Comparison of ENCODE assay signal across 8 mouse cellular contexts in the genomic region with DNA sequence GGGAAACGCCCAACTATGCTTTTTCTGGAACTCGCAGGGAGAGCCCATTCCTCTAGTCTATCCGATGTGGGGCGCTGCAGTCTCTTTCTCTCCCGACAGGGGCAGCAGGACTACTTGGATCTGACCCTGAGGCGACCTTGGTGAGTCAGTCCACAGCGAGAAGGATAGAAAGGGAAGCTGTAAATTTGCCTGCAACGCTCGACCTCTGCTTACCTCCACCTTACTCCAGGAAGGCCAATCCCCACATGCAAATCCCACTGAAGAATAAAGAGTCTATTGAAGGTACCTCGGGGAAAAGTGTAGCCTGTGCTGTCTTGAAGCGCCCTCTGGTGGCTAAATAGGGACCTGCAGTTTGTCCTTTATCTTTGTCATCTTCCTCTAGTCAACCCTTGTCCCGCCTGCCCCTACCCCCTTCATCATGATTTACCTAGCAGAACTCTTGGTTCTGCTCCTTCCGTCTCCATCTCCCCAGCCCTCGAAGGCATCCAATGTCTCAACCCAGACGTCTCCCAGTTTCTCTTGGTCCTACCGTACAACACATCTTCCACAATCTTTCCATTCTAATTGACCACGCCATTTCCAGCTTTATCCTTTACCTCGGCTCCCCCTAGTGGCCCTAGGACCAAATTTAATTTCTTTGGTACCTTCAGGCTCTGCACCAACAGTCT. TPM values are rescaled to one million over a fixed set of nuclear protein-coding genes. Genes with fewer than 3 reads are reported as not detected.
DNase-seq lines count a peak whose midpoint lies in the region; ATAC-seq lines count a peak whose summit lies in the region.

No protein-coding gene starts in this region.

- peaks cover 45% of the 10 kb centered on the region for H3K4me1 ChIP-seq in heart, embryonic 13.5 days
- H3K4me1 ChIP-seq in liver, embryonic 12.5 days = peaks cover 19% of the 10 kb centered on the region
- peaks cover 35% of the 10 kb centered on the region for H3K4me1 ChIP-seq in stomach, embryonic 15.5 days

- H3K9me3 ChIP-seq in heart, embryonic 13.5 days = no peaks in the 10 kb centered on the region
- no peaks in the 10 kb centered on the region for H3K9me3 ChIP-seq in liver, embryonic 12.5 days (replicated peaks)
- no peaks in the 10 kb centered on the region for H3K9me3 ChIP-seq in stomach, embryonic 15.5 days

- no peaks in the 10 kb centered on the region for H3K36me3 ChIP-seq in heart, embryonic 13.5 days
- no peaks in the 10 kb centered on the region for H3K36me3 ChIP-seq in liver, embryonic 12.5 days
- H3K36me3 ChIP-seq in stomach, embryonic 15.5 days = no peaks in the 10 kb centered on the region

- WGBS in heart, embryonic 13.5 days = under 1% methylated on average over 18 of the region's 18 CpGs
- WGBS in liver, embryonic 12.5 days (ENCODE audit: insufficient replicate concordance) = 1% methylated on average over 18 of the region's 18 CpGs
- WGBS in stomach, embryonic 15.5 days = under 1% methylated on average over 18 of the region's 18 CpGs

- no peaks in the 10 kb centered on the region; the same call in 1 of the 2 replicates for H3K27me3 ChIP-seq in heart, embryonic 13.5 days (replicated peaks)
- peaks cover 52% of the 10 kb centered on the region for H3K27me3 ChIP-seq in liver, embryonic 12.5 days (replicated peaks)
- peaks cover 16% of the 10 kb centered on the region; the same call in 1 of the 2 replicates for H3K27me3 ChIP-seq in stomach, embryonic 15.5 days (replicated peaks)

- ATAC-seq in erythroid progenitor cell, adult 5-6 weeks (replicated peaks; ENCODE audit: low FRiP score, poor library complexity, severe bottlenecking) = peak; percentile 60
- peak; percentile 7; the same call in 1 of the 2 replicates for ATAC-seq in heart, embryonic 13.5 days (ENCODE audit: extremely low read depth, insufficient number of reproducible peaks, low FRiP score, low TSS enrichment)
- ATAC-seq in liver, embryonic 12.5 days = peak; percentile 51
- peak; percentile 41; the same call in 1 of the 2 replicates for ATAC-seq in stomach, embryonic 15.5 days (ENCODE audit: insufficient read depth, low FRiP score, low read depth)

- H3K4me3 ChIP-seq in heart, embryonic 13.5 days = peak overlapping the region; percentile 52
- H3K4me3 ChIP-seq in liver, embryonic 12.5 days = peak overlapping the region; percentile 37
- peak overlapping the region; percentile 43 for H3K4me3 ChIP-seq in stomach, embryonic 15.5 days (replicated peaks)

- H3K4me2 ChIP-seq in heart, embryonic 13.5 days = peak overlapping the region; percentile 68
- H3K4me2 ChIP-seq in liver, embryonic 12.5 days = peak overlapping the region; percentile 66
- peak overlapping the region; percentile 65 for H3K4me2 ChIP-seq in stomach, embryonic 15.5 days

- DNase-seq in CD4-positive helper T cell, adult 2 months (ENCODE audit: low read depth, low spot score) = peak; percentile 84
- peak; percentile 77 for DNase-seq in brain, embryonic 18.5 days (ENCODE audit: low read depth, low spot score)
- DNase-seq in kidney, postnatal 10 days = peak; percentile 93
- DNase-seq in natural killer cell, adult 2 months (ENCODE audit: low spot score in 2 of 2) = peak; percentile 79 to 87

- no peak overlapping the region for H3K27ac ChIP-seq in heart, embryonic 13.5 days (replicated peaks)
- H3K27ac ChIP-seq in liver, embryonic 12.5 days = no peak overlapping the region
- no peak overlapping the region for H3K27ac ChIP-seq in stomach, embryonic 15.5 days

- peak overlapping the region; percentile 72 for H3K9ac ChIP-seq in heart, embryonic 13.5 days
- peak overlapping the region; percentile 12 for H3K9ac ChIP-seq in liver, embryonic 12.5 days
- no peak overlapping the region for H3K9ac ChIP-seq in stomach, embryonic 15.5 days

RNA-seq across cellular contexts. Expression of gene Crb2, which starts 4.3 kb away (rescaled TPM):
- total RNA-seq in erythroid progenitor cell, adult 5-6 weeks (2015; ENCODE audit: low replicate concordance) = not detected in 2 replicates
- total RNA-seq in erythroid progenitor cell, adult 5-6 weeks (2017; ENCODE audit: low replicate concordance) = not detected in 2 replicates
- polyA plus RNA-seq in heart, embryonic 13.5 days (2015; fragmentation: Nextera tagmentation; extraction: Ambion mirVana) = 3.0 and 4.0 TPM in 2 replicates
- 1.5 and 1.6 TPM in 2 replicates for polyA plus RNA-seq in liver, embryonic 12.5 days (2016; fragmentation: Nextera tagmentation; extraction: Ambion mirVana)
- 1.8 and 2.0 TPM in 2 replicates for polyA plus RNA-seq in stomach, embryonic 15.5 days (2015; fragmentation: Nextera tagmentation; extraction: Ambion mirVana)

Comparison
In these comparisons a context has a peak if more than half of its experiments do, and no peak if none do; other contexts are left out.
1. ATAC-seq: peak in every context shown above with its lines; median percentile 60 in erythroid progenitor cell, adult 5-6 weeks; 51 in liver, embryonic 12.5 days; 41 in stomach, embryonic 15.5 days; 7 in heart, embryonic 13.5 days.